Mouse (Mus musculus) embryo, embryonic 11 days (tissue): ENCODE measurements around the gene Zap70.
"Not testable (repeated sequence)": the region's sequence is repeated elsewhere in the genome, so short reads cannot be mapped to it uniquely, and the experiment has no call there.

Experiments
- DNase-seq: peaks from one replicate; pipeline ENCODE4 v3.0.0-alpha.2; 2015

Zap70 gene

GRCm38 (mm10) chr1:36780793-36781192, 19.2 kb downstream of the Zap70 start:
- no peak for DNase-seq

- no peak for DNase-seq
These were observed 20.9 kb downstream of the Zap70 start for GRCm38 (mm10) chr1:36782476-36782875.

- peak; percentile 80 for DNase-seq
These were observed 23.0 kb downstream of the Zap70 start for GRCm38 (mm10) chr1:36784365-36785134.

GRCm38 (mm10) chr1:36785238-36785641, 23.6 kb downstream of the Zap70 start:
- DNase-seq = peak; percentile 57

GRCm38 (mm10) chr1:36786377-36786776, 24.8 kb downstream of the Zap70 start:
- DNase-seq = no peak

GRCm38 (mm10) chr1:36789416-36789815, 27.8 kb downstream of the Zap70 start:
- no peak for DNase-seq

GRCm38 (mm10) chr1:36796711-36797110, 35.1 kb downstream of the Zap70 start:
- DNase-seq = no peak

GRCm38 (mm10) chr1:36797481-36797880, 35.9 kb downstream of the Zap70 start:
- no peak for DNase-seq

GRCm38 (mm10) chr1:36800379-36801011, 38.9 kb downstream of the Zap70 start:
- no peak for DNase-seq

- DNase-seq = no peak
These were observed 42.7 kb downstream of the Zap70 start for GRCm38 (mm10) chr1:36804259-36804658.

- DNase-seq = no peak
These were observed 43.2 kb downstream of the Zap70 start for GRCm38 (mm10) chr1:36804833-36805232.

GRCm38 (mm10) chr1:36806181-36806905, 44.7 kb downstream of the Zap70 start:
- DNase-seq = no peak

- no peak for DNase-seq
These were observed 45.5 kb downstream of the Zap70 start for GRCm38 (mm10) chr1:36807086-36807485.

GRCm38 (mm10) chr1:36807782-36808565, 46.4 kb downstream of the Zap70 start:
- no peak for DNase-seq

GRCm38 (mm10) chr1:36811806-36812205, 50.2 kb downstream of the Zap70 start:
- DNase-seq = no peak

GRCm38 (mm10) chr1:36813415-36813814, 51.8 kb downstream of the Zap70 start:
- DNase-seq = no peak

- DNase-seq = no peak
These were observed 52.8 kb downstream of the Zap70 start for GRCm38 (mm10) chr1:36814271-36814903.

- DNase-seq = no peak
These were observed 53.6 kb downstream of the Zap70 start for GRCm38 (mm10) chr1:36815166-36815565.

GRCm38 (mm10) chr1:36821918-36822317, 60.3 kb downstream of the Zap70 start:
- not testable (repeated sequence) for DNase-seq

GRCm38 (mm10) chr1:36824356-36824755, 62.8 kb downstream of the Zap70 start:
- DNase-seq = no peak

GRCm38 (mm10) chr1:36830913-36831866, 69.6 kb downstream of the Zap70 start:
- DNase-seq = peak; percentile 7
